Mouse (Mus musculus) forebrain, postnatal 0 days (tissue): Measurements from ENCODE around the gene 1700034J05Rik. TPM values are rescaled to one million over a fixed set of nuclear protein-coding genes. Genes with fewer than 3 reads are reported as not detected.

Experiments
- ATAC-seq: fragments of 200-750 bp; cut with Nextera tagmentation; 2 replicates; pipeline ENCODE4 v1.8.0; 2017; ENCODE audit warnings: mild to moderate bottlenecking, moderate library complexity
- DNase-seq: peaks from one replicate; pipeline ENCODE4 v3.0.0-alpha.2; 2015
- H3K27ac ChIP-seq: fragments of 300-500 bp; sonication (generic); 2 replicates; pipeline ENCODE4 v1.5.1; 2014; ENCODE audit warnings: low read depth, mild to moderate bottlenecking, antibody characterized with exemption, low read length, moderate library complexity, mixed read lengths
- H3K27me3 ChIP-seq: fragments of 300-500 bp; sonication (generic); 2 replicates; pipeline ENCODE4 v1.6.1; 2014; ENCODE audit warnings: mild to moderate bottlenecking, low read length, mixed read lengths; ENCODE audit not compliant: insufficient read depth
- H3K36me3 ChIP-seq: fragments of 300-500 bp; sonication (generic); 2 replicates; pipeline ENCODE4 v1.6.1; 2014; ENCODE audit warnings: mild to moderate bottlenecking, moderate library complexity; ENCODE audit not compliant: insufficient read depth
- H3K4me1 ChIP-seq: fragments of 300-500 bp; sonication (generic); 2 replicates; pipeline ENCODE4 v1.6.1; 2014; ENCODE audit warnings: antibody characterized with exemption; ENCODE audit not compliant: insufficient read depth
- H3K4me2 ChIP-seq: fragments of 300-500 bp; sonication (generic); 2 replicates; pipeline ENCODE4 v1.6.1; 2014; ENCODE audit warnings: low read depth, mild to moderate bottlenecking, moderate library complexity
- H3K4me3 ChIP-seq: fragments of 300-500 bp; sonication (generic); 2 replicates; pipeline ENCODE4 v1.5.1; 2014; ENCODE audit warnings: low read depth, low read length, mixed read lengths
- H3K9ac ChIP-seq: fragments of 300-500 bp; sonication (generic); 2 replicates; pipeline ENCODE4 v1.6.1; 2014; ENCODE audit warnings: mild to moderate bottlenecking
- H3K9me3 ChIP-seq: fragments of 300-500 bp; sonication (generic); 2 replicates; pipeline ENCODE4 v1.6.1; 2016; ENCODE audit warnings: low read length
- CTCF ChIP-seq: sonication (generic); IDR thresholded peaks from 2 replicates; pipeline ENCODE4 v1.5.1; 2016; ENCODE audit warnings: antibody characterized with exemption, control low read depth, low read depth
- WGBS: fragments of 180-500 bp; shearing (Covaris S2); extraction: QIAGEN DNeasy Blood & Tissue Kit; methylation state at CpG from one replicate; pipeline ENCODE4 v1.1.7; 2014; 5-methylcytosine and 5-hydroxymethylcytosine counted together
- polyA plus RNA-seq: library from polyadenylated mRNA; unstranded; fragments of >200 nt; fragmentation: Nextera tagmentation; extraction: Ambion mirVana; gene quantifications from 2 replicates; pipeline ENCODE4 v1.2.1, GENCODE M21; 2015
- total RNA-seq: library from RNA; depleted of rRNA; stranded (reverse); fragments of >200 nt; gene quantifications from 2 replicates; pipeline ENCODE4 v1.2.3, GENCODE M21; 2014

Gene 1700034J05Rik
- total and polyA plus RNA-seq, 2 experiments from 2014 or later = not detected

GRCm38 (mm10) chr6:146958694-146959093, 4.5 kb upstream of the 1700034J05Rik start:
- H3K27me3 ChIP-seq = no peaks in the 10 kb centered on the region
- 69% methylated on average over 1 of the region's 1 CpGs for WGBS

GRCm38 (mm10) chr6:146956961-146957360, 2.7 kb upstream of the 1700034J05Rik start:
- Histone ChIP-seq H3K4me3 (no peak overlapping the region), H3K9me3 (no peaks in the 10 kb centered on the region), H3K27me3 (no peaks in the 10 kb centered on the region), H3K27ac (no peak overlapping the region), H3K4me2 (no peak overlapping the region), H3K4me1 (no peaks in the 10 kb centered on the region), H3K9ac (no peak overlapping the region), H3K36me3 (no peaks in the 10 kb centered on the region)
- DNase-seq = no peak
- WGBS = 63% methylated on average over 1 of the region's 1 CpGs
- no peak for TF ChIP-seq CTCF
- ATAC-seq = no peak

More at GRCm38 (mm10) chr6:146958694-146959093, 4.5 kb upstream of the 1700034J05Rik start:
- Histone ChIP-seq H3K9me3 (no peaks in the 10 kb centered on the region), H3K4me1 (no peaks in the 10 kb centered on the region), H3K27ac (no peak overlapping the region), H3K4me3 (no peak overlapping the region), H3K36me3 (no peaks in the 10 kb centered on the region), H3K9ac (no peak overlapping the region), H3K4me2 (no peak overlapping the region)
- no peak for DNase-seq
- TF ChIP-seq CTCF = no peak
- ATAC-seq = no peak

- no peaks in the 10 kb centered on the region for H3K27me3 ChIP-seq
- no peaks in the 10 kb centered on the region for H3K9me3 ChIP-seq
- no peak for TF ChIP-seq CTCF
- ATAC-seq (peak; percentile 74), DNase-seq (no peak)
- no peak overlapping the region for H3K4me2 ChIP-seq
- no peaks in the 10 kb centered on the region for H3K36me3 ChIP-seq
- no peak overlapping the region for H3K4me3 ChIP-seq
- no peak overlapping the region for H3K9ac ChIP-seq
- H3K4me1 ChIP-seq = no peaks in the 10 kb centered on the region
- H3K27ac ChIP-seq = no peak overlapping the region
- WGBS = 16% methylated on average over 12 of the region's 12 CpGs
Measured at GRCm38 (mm10) chr6:146955896-146956295, 1.7 kb upstream of the 1700034J05Rik start.

- no peaks in the 10 kb centered on the region for H3K27me3 ChIP-seq
- H3K9me3 ChIP-seq = no peaks in the 10 kb centered on the region
- H3K9ac ChIP-seq = no peak overlapping the region
- ATAC-seq = no peak
- H3K4me1 ChIP-seq = no peaks in the 10 kb centered on the region
- no peak for TF ChIP-seq CTCF
- WGBS = 70% methylated on average over 1 of the region's 1 CpGs
- no peaks in the 10 kb centered on the region for H3K36me3 ChIP-seq
- H3K27ac ChIP-seq = no peak overlapping the region
- no peak overlapping the region for H3K4me3 ChIP-seq
- no peak for DNase-seq
- H3K4me2 ChIP-seq = no peak overlapping the region
Measured at GRCm38 (mm10) chr6:146955475-146955874, 1.3 kb upstream of the 1700034J05Rik start.

GRCm38 (mm10) chr6:146950454-146950832, 3.8 kb downstream of the 1700034J05Rik start:
- DNase-seq = no peak
- Histone ChIP-seq H3K4me1 (no peaks in the 10 kb centered on the region), H3K36me3 (no peaks in the 10 kb centered on the region), H3K4me3 (no peak overlapping the region), H3K4me2 (no peak overlapping the region), H3K27me3 (no peaks in the 10 kb centered on the region), H3K9ac (no peak overlapping the region), H3K9me3 (no peaks in the 10 kb centered on the region), H3K27ac (no peak overlapping the region)
- WGBS = 3% methylated on average over 1 of the region's 1 CpGs
- ATAC-seq = no peak
- TF ChIP-seq CTCF = no peak

GRCm38 (mm10) chr6:146949682-146950453, 4.4 kb downstream of the 1700034J05Rik start:
- Histone ChIP-seq H3K9ac (no peak overlapping the region), H3K4me3 (no peak overlapping the region), H3K9me3 (no peaks in the 10 kb centered on the region), H3K4me2 (no peak overlapping the region), H3K27ac (no peak overlapping the region), H3K27me3 (no peaks in the 10 kb centered on the region), H3K36me3 (no peaks in the 10 kb centered on the region), H3K4me1 (no peaks in the 10 kb centered on the region)
- ATAC-seq (no peak), DNase-seq (no peak)
- WGBS = 27% methylated on average over 10 of the region's 10 CpGs
- no peak for TF ChIP-seq CTCF

GRCm38 (mm10) chr6:146947186-146947585, 7.0 kb downstream of the 1700034J05Rik start:
- WGBS = 76% methylated on average over 4 of the region's 4 CpGs
- H3K36me3 ChIP-seq = no peaks in the 10 kb centered on the region
- TF ChIP-seq CTCF = no peak
- no peak for ATAC-seq
- H3K4me3 ChIP-seq = no peak overlapping the region
- no peaks in the 10 kb centered on the region for H3K4me1 ChIP-seq
- no peak for DNase-seq
- no peak overlapping the region for H3K9ac ChIP-seq
- no peaks in the 10 kb centered on the region for H3K27me3 ChIP-seq
- no peak overlapping the region for H3K4me2 ChIP-seq
- no peak overlapping the region for H3K27ac ChIP-seq
- no peaks in the 10 kb centered on the region for H3K9me3 ChIP-seq
